Mouse (Mus musculus) megakaryocyte, embryonic 14.5 days (primary cell): ENCODE data around the gene Lce3c. TPM values are rescaled to one million over a fixed set of nuclear protein-coding genes. Genes with fewer than 3 reads are reported as not detected.

Source experiments
- H3K27me3 ChIP-seq: replicated peaks from 2 replicates; pipeline ENCODE3; 2012; ENCODE audit warnings: inconsistent platforms
- H3K36me3 ChIP-seq: replicated peaks from 2 replicates; pipeline ENCODE3; 2012; ENCODE audit warnings: low read length, inconsistent platforms, mixed read lengths
- H3K4me1 ChIP-seq: 2 replicates; pipeline ENCODE4 v1.6.1; 2012; ENCODE audit warnings: inconsistent platforms
- H3K4me3 ChIP-seq: replicated peaks from 2 replicates; pipeline ENCODE3; 2012; ENCODE audit warnings: moderate library complexity, mild to moderate bottlenecking, inconsistent platforms
- H3K9me3 ChIP-seq: 2 replicates; pipeline ENCODE4 v1.6.1; 2012; ENCODE audit warnings: inconsistent platforms
- FLI1 ChIP-seq: IDR thresholded peaks from 2 replicates; pipeline ENCODE4 v1.6.1; 2012; ENCODE audit warnings: low read length, inconsistent platforms, mixed read lengths
- GATA1 ChIP-seq: IDR thresholded peaks from 3 replicates; pipeline ENCODE4 v1.6.1; 2012; ENCODE audit warnings: mixed read lengths, low read length, inconsistent platforms, borderline replicate concordance
- polyA plus RNA-seq: library from polyadenylated mRNA; stranded (reverse); fragments of >175 nt; gene quantifications from 2 replicates; pipeline ENCODE4 v1.2.3, GENCODE M21; 2012; ENCODE audit warnings: low replicate concordance; ENCODE audit not compliant: insufficient read depth

Lce3c gene
- polyA plus RNA-seq, 1 experiment: not detected

DNA sequence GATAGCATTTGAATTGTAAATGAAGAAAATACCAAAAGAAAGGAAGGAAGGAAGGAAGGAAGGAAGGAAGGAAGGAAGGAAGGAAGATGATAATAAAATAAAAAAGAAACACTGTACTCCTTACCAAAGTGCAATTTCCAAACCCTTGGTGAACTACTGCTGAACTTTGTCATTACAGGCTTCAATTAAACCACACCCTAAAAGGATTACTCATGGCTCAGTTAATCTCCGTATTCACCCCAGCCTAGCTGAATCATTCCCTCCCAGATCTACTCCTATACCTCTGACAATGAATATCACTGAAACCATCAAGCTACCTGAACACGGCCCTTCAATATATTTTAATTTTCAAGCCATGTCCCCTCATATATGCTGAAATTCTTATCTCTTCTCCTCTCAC lies 34.2 kb downstream of the Lce3c start:
- H3K27me3 ChIP-seq: no peaks in the 10 kb centered on the region
- H3K4me1 ChIP-seq: no peaks in the 10 kb centered on the region
- no peaks in the 10 kb centered on the region for H3K9me3 ChIP-seq
- no peak overlapping the region for H3K4me3 ChIP-seq
- no peak for TF ChIP-seq FLI1
- TF ChIP-seq GATA1: no peak
- H3K36me3 ChIP-seq: no peaks in the 10 kb centered on the region

DNA sequence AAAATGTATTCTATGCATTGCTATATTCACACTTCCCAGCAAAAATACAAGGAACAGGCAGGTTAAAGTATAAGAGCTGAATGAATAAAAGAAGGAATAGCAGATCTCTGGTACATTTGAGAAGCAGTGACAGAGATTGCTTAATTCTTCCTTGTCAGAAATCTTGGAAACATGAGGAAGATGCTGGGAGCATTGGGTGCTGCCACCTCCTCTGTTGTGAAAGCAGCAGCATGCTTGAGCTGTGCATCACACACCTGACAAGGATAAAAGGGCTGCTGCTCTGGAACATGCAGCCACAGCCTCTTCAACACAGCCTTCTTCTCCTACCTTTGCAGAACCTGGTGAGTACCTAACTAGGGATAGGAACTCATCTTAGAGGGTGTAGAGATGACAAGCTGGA lies 47.6 kb downstream of the Lce3c start, which contains the start of gene Lce3f:
Lce3f (plus strand) TSS at position 301 of the 400 bp plus-strand sequence.
- Histone ChIP-seq H3K4me1 (no peaks in the 10 kb centered on the region), H3K9me3 (no peaks in the 10 kb centered on the region), H3K27me3 (no peaks in the 10 kb centered on the region), H3K4me3 (no peak within 1 kb of the TSS), H3K36me3 (no peaks in the 10 kb centered on the region)
- TF ChIP-seq FLI1 (no peak), GATA1 (no peak)

Other genes with a start within 250 kb of the Lce3c start
- gene Lce1e, start 235.4 kb upstream of the Lce3c start, polyA plus RNA-seq: not detected in 2 replicates
- gene Lce1f, start 224.1 kb upstream of the Lce3c start, polyA plus RNA-seq: not detected in 2 replicates
- gene Gm38119, start 205.4 kb upstream of the Lce3c start, polyA plus RNA-seq: not detected in 2 replicates
- gene Lce1g, start 192.1 kb upstream of the Lce3c start, polyA plus RNA-seq: not detected in 2 replicates
- gene Lce1h, start 179.4 kb upstream of the Lce3c start, polyA plus RNA-seq: not detected in 2 replicates
- not detected in 2 replicates for gene Lce1i, start 165.6 kb upstream of the Lce3c start, polyA plus RNA-seq
- gene Lce1j, start 154.0 kb upstream of the Lce3c start, polyA plus RNA-seq: not detected in 2 replicates
- gene Lce1k, start 136.6 kb upstream of the Lce3c start, polyA plus RNA-seq: not detected in 2 replicates
- gene Kprp, start 117.2 kb upstream of the Lce3c start, polyA plus RNA-seq: not detected in 2 replicates
- gene Lce1l, start 93.2 kb upstream of the Lce3c start, polyA plus RNA-seq: not detected in 2 replicates
- not detected in 2 replicates for gene 2310050C09Rik, start 74.3 kb upstream of the Lce3c start, polyA plus RNA-seq
- gene Lce3a, start 18.3 kb upstream of the Lce3c start, polyA plus RNA-seq: not detected in 2 replicates
- not detected in 2 replicates for gene Lce3b, start 11.5 kb upstream of the Lce3c start, polyA plus RNA-seq
- gene Lce3d, start 12.9 kb downstream of the Lce3c start, polyA plus RNA-seq: not detected in 2 replicates
- not detected in 2 replicates for gene Lce3e, start 22.6 kb downstream of the Lce3c start, polyA plus RNA-seq
- gene Lce3f, start 47.7 kb downstream of the Lce3c start, polyA plus RNA-seq: not detected in 2 replicates
- not detected in 2 replicates for gene Crct1, start 71.2 kb downstream of the Lce3c start, polyA plus RNA-seq
- gene Lce1m, start 74.6 kb downstream of the Lce3c start, polyA plus RNA-seq: not detected in 2 replicates
- gene Gm4858, start 124.3 kb downstream of the Lce3c start, polyA plus RNA-seq: not detected in 2 replicates
- gene Crnn, start 200.3 kb downstream of the Lce3c start, polyA plus RNA-seq: not detected in 2 replicates